Mouse (Mus musculus): ENCODE data around the gene Arhgap17.

The Arhgap17 gene

GRCm38 (mm10) chr7:123341896-123342295 is 27.8 kb downstream of the Arhgap17 start:
- DNase-seq, result peak in 1 of 2 experiments; percentile 33

- peak; percentile 57 to 60 for DNase-seq
These were observed 31.4 kb downstream of the Arhgap17 start for GRCm38 (mm10) chr7:123338351-123338750.

GRCm38 (mm10) chr7:123336322-123336721 is 33.4 kb downstream of the Arhgap17 start:
- DNase-seq, result peak; percentile 49 to 53

- no peak for DNase-seq
These were observed 39.2 kb downstream of the Arhgap17 start for GRCm38 (mm10) chr7:123330506-123330905.

- DNase-seq, result no peak
These were observed 41.8 kb downstream of the Arhgap17 start for GRCm38 (mm10) chr7:123327909-123328308.

GRCm38 (mm10) chr7:123326901-123327300 is 42.8 kb downstream of the Arhgap17 start:
- no peak for DNase-seq

DNA sequence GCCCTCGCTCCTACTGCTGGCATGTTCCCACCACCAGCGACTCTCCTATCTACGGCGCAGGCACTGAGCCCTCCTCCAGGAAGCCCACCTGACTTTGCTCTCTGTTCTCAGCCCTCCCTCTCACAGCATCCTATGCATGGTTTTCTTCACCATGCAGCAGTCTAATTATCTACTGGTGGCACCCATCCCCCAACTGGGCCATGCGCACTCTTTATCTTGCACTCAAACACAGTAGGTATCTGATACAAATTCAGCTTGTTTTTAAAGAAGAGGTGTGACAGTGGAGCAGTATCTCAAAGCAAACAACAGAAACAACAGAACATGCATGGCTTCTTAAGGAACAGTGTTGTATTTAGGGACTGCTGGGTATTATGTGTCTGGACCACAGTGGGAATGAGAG is 43.7 kb downstream of the Arhgap17 start:
- no peak for DNase-seq

DNA sequence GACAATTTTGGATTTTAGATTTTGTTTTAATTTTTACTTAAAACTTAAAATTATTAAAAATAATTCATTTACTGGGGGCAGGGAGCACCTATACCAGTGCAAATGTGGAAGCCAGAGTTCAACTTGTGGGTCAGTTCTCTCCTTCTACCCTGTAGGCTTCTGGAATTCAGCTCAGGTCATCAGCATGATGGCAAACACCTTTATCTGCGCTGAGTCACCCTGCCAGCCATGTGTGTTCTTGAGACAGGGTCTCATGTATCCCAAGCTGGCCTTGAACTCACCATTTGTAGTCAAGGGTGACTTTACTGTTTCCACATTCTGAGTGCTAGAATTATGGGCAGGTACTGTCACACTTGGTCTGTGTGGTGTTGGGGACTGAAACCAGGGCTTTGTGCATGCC is 45.6 kb downstream of the Arhgap17 start:
- DNase-seq, result no peak

DNA sequence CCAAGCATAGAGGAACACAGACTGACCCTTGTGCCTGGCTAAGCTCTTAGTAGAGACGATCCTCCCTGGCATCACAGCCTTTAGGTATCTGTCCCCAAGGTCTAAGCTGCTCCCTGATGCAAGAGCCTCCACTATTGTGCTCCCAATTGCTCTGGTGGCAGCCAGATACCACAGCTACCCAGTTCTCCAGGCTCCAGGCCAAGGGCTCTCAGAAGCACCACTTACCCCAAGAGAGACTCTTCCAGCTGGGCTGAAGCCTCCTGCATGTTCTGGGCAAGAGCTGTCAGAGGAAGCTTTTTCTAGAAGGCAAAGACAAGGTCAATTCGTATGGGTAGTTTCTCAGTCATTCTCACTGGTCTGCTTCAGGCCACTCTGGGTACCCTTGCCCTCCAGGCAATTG is 46.3 kb downstream of the Arhgap17 start:
- no peak for DNase-seq

DNA sequence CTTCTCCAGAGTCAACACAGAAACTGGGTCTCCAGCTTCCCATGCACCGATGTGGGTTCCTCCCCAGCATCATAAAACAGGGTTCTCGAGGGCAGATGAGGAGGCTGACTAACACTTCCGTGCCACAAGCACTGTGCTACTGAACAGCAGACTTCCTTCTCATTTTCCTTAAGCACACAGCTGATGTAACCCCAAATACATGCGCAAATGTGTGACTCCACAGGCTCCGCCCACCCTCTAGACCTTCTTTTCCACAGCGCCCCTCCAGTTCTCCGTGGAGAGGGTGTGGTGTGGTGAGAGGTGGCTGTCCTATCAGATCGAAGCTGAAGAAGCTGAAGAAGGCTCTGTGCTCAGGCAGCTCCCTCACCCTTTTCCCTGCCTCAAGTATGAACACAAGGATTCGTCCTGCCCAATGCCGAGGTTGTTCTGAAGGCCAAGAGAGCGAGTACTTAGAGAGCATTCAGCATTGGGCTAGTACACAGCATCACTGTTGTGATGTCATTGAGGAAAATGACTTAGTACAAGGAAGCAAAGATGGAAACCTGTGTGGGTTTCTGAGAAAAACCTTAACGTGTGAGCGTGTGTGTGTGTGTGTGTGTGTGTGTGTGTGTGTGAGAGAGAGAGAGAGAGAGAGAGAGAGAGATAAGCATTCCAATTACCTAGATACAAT is 47.1 kb downstream of the Arhgap17 start:
- no peak for DNase-seq

- DNase-seq, result no peak
These were observed 57.0 kb downstream of the Arhgap17 start for GRCm38 (mm10) chr7:123312738-123313137.

DNA sequence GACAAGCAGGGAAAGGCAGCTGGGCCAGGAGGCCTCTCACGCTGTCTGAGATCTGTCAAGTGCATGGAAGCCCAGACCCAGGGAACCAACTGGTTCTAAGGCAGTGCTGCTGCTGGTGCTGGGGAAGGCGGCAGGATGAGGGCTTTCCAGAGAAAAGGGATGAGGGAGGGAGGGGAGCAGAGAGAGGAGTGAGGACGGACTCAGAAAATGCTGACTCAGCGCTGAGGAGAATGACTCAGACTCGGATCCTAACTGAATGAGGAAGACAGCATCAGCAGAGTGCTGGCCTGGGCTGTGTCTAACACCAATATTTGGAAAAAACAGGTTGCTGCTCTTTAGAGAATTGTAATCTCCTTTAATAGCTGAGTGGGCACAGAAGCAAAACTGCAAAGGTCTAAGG is 57.9 kb downstream of the Arhgap17 start:
- DNase-seq, result no peak

- no peak for DNase-seq
These were observed 61.7 kb downstream of the Arhgap17 start for GRCm38 (mm10) chr7:123307887-123308558.

DNA sequence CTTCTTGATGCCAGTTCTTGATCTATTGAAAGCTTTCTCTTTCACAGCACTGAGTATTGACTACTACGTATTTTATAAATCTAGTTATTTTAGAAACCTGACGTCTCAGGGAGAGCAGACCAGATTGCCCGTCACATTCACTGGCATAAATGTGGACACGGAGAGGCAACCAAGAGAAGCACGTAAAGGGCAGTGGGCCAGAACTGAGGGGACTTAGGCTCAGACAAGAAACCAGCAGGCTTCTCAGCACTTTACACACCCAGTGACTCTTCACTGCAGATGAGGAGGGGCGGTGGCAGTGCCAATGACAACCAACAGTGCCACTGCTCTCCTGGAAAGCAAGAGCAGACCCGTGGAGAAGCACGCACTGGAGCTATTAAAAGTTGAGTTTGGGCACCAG is 62.5 kb downstream of the Arhgap17 start:
- no peak for DNase-seq

- no peak for DNase-seq
These were observed 64.3 kb downstream of the Arhgap17 start for GRCm38 (mm10) chr7:123305397-123305796.

DNA sequence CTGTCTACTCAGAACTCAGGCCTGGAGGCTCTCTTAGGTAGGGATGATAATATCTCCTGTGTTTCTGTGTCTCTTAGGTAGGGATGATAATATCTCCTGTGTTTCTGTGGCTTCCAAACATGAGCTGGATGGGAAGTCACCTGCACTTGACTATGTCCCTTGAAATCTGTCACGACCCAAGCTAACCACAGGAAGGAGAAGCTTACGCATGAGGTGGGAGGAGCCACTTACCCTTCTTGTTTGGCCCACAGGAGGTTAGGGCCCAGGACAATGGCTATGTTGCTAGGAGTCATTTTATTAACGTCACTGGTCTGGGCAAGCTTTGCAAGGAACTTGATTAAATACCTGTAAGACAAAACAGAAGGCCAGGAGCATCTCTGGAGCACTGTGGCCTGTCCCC is 69.5 kb downstream of the Arhgap17 start:
- no peak for DNase-seq

- DNase-seq, result peak; percentile 29 to 36
These were observed 71.5 kb downstream of the Arhgap17 start for GRCm38 (mm10) chr7:123298225-123298624.

DNA sequence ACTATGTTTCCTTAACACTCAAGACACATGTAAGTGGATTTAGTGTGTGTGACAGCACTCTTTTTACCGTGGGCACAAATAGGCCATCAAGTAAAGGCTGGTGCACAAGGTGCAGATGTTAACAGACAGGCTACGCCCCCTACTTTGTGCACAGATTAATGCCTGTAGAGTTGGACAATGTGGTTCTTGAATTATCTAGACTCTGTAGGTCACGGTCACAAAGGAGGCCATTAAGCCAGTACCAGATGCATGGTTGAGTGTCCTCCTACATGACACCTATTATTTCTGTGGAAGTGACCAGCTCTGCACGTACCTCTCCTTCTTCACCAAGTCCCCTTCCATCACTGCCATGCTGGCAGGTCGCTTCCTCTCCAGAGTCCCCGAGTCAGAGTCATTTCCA is 73.6 kb downstream of the Arhgap17 start:
- no peak for DNase-seq

DNA sequence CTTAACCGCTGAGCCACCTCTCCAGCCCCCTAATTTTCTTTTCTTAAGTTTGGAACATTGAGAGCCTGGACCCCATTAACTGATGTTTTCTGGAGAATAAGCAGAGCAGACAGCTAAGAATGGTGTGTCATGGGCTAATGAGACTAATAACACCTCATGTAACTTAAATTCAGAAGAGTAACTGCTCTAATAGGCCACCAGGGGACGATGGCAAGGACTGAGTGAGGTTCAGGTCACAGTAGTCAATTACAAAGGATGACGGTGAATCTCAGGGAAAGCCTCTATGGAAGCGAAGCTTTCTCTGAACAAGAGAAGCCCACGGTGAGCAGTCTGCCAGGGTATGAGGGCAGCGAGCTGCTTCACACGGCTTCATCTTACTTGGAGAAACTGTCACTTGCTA is 74.3 kb downstream of the Arhgap17 start:
- no peak for DNase-seq

- DNase-seq, result no peak
These were observed 75.8 kb downstream of the Arhgap17 start for GRCm38 (mm10) chr7:123293898-123294297.

- no peak for DNase-seq
These were observed 77.8 kb downstream of the Arhgap17 start for GRCm38 (mm10) chr7:123291942-123292341.

DNA sequence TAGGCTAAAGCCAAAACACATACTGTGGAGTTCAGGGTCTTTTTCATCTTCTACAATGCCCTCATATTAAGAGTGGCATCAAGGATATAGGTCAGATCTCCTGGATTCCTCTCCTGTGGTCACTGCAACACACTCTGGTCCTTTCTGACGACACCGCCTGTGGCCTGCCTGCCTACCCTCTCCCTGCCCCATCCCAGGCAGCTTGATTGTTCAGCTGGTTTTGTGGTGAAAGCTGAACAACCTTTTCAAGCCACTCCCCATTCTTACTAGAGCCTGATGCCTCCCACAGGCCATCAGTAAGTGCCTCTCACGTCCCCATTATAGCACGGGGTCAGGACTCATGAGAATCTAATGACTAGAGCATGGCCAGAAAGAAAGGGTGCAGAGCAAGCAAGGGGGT is 80.5 kb downstream of the Arhgap17 start:
- no peak for DNase-seq

GRCm38 (mm10) chr7:123287903-123288302 is 81.8 kb downstream of the Arhgap17 start:
- no peak for DNase-seq

DNA sequence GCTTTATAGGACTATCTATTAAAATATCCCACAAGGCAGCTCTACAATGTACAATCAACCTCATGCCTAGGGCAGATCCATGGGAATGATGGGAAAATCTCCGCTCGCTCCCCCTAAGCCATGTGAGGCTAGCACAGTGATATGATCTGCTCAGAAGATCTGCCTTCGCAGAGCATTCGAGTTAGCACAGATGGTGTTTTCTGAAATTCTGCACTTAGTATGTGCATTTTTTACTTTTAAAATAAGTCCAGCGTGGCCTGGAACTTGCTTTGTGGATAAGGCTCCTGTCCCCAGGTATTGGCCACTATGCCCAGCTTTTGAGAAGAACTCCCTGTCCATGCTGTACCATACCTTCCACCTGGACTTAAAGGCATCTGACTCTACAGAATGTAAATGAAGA is 83.8 kb downstream of the Arhgap17 start:
- no peak for DNase-seq

DNA sequence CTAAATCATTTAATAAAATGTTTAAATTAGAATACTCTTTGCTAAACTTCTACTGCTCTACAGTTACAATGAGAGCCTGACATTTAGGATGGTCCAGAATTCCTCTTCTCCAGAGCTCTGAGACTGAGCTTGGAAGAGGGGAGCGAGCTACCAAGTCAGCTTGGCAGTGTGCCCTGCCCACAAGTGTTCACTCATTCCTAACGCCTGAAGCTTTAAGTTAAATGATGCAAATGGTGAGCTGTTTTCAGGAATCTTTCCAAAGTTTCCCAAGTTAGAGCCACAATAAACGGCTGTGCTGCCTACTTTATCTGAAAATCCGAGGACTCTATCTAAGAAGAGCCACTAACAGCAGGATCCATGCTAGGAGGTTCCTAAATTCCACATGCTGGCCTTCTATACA is 85.9 kb downstream of the Arhgap17 start:
- DNase-seq, result no peak

All from kidney, postnatal 36 days (tissue).